Mouse (Mus musculus): Measurements from ENCODE around the gene Erg.
A peak's percentile ranks its signal among the peaks of the same experiment; 100 is the strongest.

Gene Erg

GRCm38 (mm10) chr16:95584751-95585528, 1.5 kb downstream of the Erg start:
- DNase-seq: no peak

- no peak for DNase-seq
Observed at GRCm38 (mm10) chr16:95579289-95579688, 7.1 kb downstream of the Erg start.

DNA sequence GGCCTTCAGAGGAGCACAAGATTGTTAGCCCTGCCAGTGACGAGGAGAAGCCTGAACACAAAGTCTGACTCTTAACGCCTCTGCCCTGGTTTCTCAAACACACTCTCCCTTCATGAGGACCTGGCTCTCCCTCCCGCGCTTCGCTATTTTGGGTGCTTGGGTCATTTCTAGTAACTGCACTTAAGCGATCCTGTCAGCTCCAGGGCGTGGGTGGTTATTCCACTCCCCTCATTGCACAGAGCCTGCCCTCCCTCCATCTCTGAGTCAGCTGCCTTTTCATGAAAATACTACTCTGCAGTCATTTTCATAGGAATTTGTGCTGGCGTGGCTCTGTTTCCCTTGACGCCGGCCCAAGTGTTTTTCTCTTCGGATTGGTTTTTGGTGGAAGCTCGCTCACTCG, 13.2 kb downstream of the Erg start:
- no peak for DNase-seq

DNA sequence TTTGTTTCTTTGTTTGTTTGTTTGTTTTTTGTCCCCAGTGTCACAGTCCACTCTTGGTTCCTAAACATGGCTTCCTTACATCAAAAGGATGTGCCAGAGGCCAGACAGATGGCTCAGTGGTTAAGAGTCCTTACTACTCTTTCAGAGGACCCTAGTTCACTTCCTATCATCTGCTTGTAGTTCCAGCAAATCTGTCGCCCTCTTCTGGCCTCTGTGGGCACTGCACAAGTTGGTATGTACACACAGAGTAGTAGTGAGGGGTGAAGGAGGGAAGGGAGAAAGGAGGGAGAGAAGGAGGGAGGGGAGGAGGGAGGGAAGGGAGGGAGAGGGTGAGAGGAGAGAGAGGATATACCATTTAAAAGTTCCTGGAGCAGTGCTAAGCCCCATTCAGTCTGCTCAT, 15.8 kb downstream of the Erg start:
- DNase-seq: peak in 1 of 2 experiments; percentile 31

DNA sequence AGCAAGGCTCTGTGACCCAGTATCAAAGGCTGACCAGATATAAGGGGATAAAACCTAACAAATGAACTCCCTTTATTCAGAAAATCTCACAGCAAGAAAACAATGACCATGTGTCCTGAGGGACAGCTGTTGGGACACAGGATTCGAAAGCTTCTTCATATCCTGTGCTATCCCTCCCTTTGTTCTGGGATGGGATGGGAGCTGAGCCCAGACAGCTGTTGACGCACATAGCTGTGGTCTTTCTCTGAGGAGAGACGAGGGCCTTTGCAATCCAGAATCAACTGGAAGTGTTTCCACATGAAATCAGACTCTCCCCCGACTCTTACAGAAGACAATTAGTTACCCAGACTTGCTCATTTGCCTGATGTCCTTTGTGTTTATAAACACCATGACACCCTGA, 29.6 kb downstream of the Erg start:
- DNase-seq: no peak

DNA sequence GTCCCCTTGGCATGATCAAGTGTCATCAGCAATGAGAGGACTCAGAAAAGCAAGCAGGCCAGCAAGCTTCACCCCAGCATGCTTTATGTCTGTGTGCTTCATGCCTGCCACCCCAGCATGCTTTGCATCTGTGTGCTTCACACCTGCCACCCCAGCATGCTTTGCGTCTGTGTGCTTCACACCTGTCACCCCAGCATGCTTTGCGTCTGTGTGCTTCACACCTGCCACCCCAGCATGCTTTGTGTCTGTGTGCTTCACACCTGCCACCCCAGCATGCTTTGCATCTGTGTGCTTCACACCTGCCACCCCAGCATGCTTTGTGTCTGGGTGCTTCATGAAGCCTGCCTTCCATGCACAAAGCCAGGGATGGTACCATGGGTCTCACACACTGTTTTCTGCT, 33.3 kb downstream of the Erg start:
- no peak for DNase-seq

- no peak for DNase-seq
Observed at GRCm38 (mm10) chr16:95552495-95552894, 33.9 kb downstream of the Erg start.

GRCm38 (mm10) chr16:95550496-95550895, 35.9 kb downstream of the Erg start:
- DNase-seq: no peak

GRCm38 (mm10) chr16:95544753-95545152, 41.6 kb downstream of the Erg start:
- no peak for DNase-seq

- DNase-seq: no peak
Observed at GRCm38 (mm10) chr16:95543471-95543870, 42.9 kb downstream of the Erg start.

DNA sequence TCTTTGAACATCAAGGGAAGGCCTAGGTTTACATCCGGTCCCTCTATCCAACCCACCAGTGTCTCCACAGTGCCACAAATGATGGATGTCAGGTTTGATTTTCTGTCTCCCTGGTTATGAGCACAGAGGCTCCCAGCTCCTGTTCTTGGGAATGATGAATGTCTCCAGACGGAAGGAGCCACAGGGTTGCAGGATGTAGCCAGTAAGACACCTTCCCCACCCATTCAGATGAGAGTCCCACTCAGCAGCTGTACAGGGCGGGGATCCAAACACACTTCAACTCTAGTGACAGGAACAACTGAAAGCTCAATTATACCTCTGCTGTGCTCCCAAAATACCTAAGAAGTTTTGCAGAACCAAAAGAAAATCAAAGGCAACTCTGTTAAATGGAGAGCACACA, 51.2 kb downstream of the Erg start:
- peak; percentile 2 to 32 for DNase-seq

- no peak for DNase-seq
Observed at GRCm38 (mm10) chr16:95532387-95533077, 53.9 kb downstream of the Erg start.

- DNase-seq: no peak
Observed at GRCm38 (mm10) chr16:95527561-95527960, 58.8 kb downstream of the Erg start.

- no peak for DNase-seq
Observed at GRCm38 (mm10) chr16:95519520-95519919, 66.9 kb downstream of the Erg start.

DNA sequence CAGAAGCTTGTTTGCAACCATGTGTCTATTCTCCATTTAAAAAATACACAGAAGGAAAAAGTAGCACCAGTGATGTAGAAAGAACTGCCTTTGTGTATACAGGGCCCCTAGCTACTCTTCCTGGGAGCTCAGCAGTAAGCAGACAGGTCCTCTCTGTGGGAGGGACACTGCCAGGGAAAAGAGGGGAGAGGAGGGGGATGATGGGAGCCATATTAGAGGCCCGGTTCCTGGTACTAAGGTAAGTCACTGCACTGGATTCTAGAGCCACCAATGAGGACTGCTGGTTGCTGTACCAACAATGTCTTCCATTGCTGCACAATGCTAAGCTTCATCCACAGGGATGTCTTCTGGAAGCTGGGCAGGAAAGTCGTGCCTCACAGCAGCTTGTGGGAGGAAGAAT, 80.3 kb downstream of the Erg start:
- no peak for DNase-seq

- no peak for DNase-seq
Observed at GRCm38 (mm10) chr16:95496582-95497300, 89.7 kb downstream of the Erg start.

GRCm38 (mm10) chr16:95494108-95494507, 92.3 kb downstream of the Erg start:
- no peak for DNase-seq

DNA sequence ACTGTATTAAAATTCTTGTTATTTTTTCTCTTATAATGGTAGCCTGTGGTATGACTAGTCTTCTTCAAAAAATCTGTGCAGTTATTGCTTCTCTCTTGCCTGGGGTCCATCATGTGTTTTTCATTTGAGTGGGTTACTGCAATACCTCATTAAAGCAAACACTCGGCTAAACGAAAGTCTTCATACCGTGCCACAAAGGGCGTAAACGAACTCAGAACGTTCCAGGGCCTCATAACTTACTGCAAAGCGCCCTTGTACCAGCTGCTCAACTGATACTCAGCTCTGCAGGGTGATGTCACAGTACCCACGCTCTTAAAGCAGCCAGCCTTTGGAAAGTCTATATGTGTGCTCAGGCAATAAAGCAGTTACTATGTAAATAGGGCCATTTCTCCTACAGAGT, 93.1 kb downstream of the Erg start:
- DNase-seq: no peak

- DNase-seq: no peak
Observed at GRCm38 (mm10) chr16:95492146-95492545, 94.2 kb downstream of the Erg start.

GRCm38 (mm10) chr16:95490386-95490785, 96.0 kb downstream of the Erg start:
- DNase-seq: no peak

DNA sequence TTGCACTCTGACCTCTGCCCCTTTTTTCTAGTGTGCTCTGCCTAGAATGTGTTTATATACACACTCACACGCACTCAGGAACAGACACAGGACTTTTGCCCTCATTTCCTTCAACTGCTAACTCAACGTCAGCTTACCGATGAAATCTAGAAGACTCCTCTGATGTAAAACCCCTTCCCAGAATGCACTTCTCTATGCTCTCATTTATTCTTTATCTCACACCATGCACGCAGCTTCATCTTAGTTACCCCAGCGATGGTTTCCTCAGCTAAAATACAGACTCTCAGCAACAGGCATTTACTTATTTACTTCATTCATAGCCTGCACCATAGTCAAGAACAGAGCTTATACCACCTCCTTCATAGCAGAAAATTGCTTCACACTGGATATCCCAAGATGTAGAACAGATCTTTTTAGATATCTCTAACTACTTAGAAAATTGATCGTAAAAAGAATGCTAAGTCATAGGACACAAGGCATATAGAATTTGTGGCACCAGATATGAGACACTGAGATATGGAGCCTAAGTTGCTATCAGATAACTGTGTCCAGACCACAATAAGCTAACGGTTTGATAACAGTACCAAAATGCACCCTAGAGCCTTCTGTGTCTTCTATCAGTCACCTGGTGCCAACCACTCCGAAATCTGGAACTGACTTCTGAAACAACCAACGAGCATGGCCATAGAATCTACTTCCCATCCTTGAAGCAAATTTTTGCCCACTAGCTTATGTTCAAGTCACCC, 98.6 kb downstream of the Erg start:
- DNase-seq: no peak

- DNase-seq: no peak
Observed at GRCm38 (mm10) chr16:95481176-95481575, 105.2 kb downstream of the Erg start.

GRCm38 (mm10) chr16:95478558-95478957, 107.8 kb downstream of the Erg start:
- DNase-seq: no peak
